Mouse (Mus musculus) ovary, adult 18-20 months (tissue): ENCODE data around the gene Fgfr2.
"Not testable (repeated sequence)": the region's sequence is repeated elsewhere in the genome, so short reads cannot be mapped to it uniquely, and the experiment has no call there.

Experiments
- DNase-seq: peaks from one replicate; pipeline ENCODE4 v3.0.0; 2022; ENCODE audit warnings: low spot score, mixed read lengths

The Fgfr2 gene

GRCm38 (mm10) chr7:130479003-130479402, 2644.1 kb downstream of the Fgfr2 start:
- DNase-seq = not testable (repeated sequence)

DNA sequence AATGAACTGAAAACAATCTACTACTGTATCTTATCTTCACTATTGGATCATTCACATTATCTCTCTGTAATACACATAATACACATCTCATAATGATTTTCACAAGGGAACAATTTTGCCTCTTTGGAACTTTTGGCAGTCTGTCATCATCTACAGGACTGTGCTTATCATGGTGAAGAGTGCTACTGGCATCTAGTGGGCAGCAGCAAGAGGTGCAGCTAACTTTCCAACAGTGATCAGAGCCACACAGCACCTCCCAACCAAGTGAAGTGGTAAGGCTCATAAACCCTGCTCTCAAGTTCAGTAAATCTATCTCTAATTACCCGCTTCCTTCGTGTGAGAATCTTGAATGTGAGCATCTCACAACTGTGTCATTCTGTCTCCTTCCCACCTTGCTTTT, 2647.2 kb downstream of the Fgfr2 start:
- peak; percentile 10 for DNase-seq

DNA sequence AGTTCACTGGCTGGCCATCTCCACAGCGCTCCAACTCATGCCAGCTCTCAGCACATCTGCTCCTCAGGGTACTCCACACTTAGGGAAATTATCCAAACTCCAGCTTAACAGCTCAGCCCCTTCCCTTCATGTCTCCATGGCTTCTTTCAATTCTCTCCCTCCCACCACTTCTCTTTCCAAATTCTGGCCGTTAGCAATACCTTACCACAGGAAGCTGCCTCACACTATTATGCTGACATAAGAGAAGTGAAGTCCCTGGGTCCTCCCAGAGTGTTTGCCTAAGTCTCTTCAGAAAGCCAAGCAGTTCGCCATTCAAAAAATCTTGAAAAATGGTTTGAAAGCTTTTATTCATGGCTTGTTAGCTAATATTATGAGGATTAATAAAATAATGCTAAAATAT, 2649.3 kb downstream of the Fgfr2 start:
- DNase-seq = no peak

GRCm38 (mm10) chr7:130472683-130473082, 2650.5 kb downstream of the Fgfr2 start:
- DNase-seq = no peak

DNA sequence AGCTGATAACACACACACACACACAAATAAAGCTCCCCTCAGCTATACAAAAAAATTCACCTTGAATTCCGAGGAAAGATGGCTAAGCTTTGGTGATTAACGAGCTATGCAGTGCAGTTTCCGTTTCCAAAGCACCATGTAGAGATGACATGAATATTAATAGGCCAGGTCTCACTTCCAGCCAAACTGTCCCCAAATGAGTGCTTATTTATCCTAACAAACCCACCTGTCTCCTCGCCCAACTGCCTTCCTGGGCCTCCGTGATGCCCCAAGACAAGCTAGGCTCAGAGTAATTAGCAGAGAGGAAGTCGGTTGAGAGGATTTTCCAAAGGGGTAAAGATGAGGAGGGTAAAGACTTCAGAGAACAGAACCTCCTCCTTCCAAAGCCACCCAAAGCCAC, 2652.1 kb downstream of the Fgfr2 start:
- DNase-seq = no peak

DNA sequence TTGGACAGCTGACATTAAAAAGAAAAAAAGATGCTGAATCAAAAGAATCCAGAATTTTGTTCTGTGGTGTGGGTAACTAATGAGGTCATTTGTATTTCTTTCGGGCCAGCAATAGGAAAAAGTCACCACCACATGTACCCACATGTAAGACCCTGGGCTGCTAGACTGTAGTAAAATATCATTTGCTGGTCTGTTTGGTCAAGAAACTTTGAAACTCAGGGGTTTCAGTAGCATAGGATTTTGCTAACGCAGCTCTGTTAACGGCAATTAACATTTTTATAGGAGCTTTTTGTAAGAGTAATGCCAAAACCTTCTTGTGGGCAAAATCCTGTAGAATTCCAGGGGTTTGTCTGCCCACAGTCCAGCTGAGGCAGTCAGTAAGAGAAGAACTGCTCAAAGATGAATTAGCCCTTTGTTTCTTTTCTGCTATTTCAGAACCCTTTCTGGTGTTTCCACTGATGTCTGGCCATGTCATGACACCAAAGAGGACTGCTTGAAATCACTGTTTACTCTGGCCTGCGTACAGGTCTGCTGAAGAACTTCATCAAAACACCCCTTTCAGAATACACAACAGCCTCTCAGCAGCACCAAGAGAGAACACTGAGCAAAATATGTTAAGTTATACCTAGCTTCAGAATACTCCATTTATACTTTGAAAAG, 2667.4 kb downstream of the Fgfr2 start:
- no peak for DNase-seq

- DNase-seq = no peak
Measured at GRCm38 (mm10) chr7:130454226-130454625, 2668.9 kb downstream of the Fgfr2 start.

- DNase-seq = no peak
Measured at GRCm38 (mm10) chr7:130435776-130436175, 2687.4 kb downstream of the Fgfr2 start.

DNA sequence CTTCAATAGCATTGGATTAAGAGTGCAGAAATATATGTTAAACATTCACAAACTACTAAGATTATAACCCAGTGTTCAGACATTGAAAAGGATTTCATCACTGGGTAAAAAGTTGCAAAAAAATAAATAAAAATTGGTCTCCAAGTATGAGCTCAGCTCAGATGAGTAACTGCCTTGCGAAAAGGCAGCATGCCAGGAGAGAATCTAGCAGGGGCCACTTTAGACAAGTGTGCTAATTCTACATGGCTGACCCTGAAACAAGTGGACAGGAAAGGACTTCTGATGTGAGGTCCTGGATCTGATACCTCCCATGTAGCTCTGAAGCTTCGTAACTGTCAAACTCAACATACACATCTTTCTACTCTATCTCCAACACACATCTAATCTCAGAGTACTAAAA, 2691.0 kb downstream of the Fgfr2 start:
- DNase-seq = no peak

- DNase-seq = no peak
Measured at GRCm38 (mm10) chr7:130426586-130426985, 2696.6 kb downstream of the Fgfr2 start.

GRCm38 (mm10) chr7:130425991-130426390, 2697.2 kb downstream of the Fgfr2 start:
- no peak for DNase-seq

DNA sequence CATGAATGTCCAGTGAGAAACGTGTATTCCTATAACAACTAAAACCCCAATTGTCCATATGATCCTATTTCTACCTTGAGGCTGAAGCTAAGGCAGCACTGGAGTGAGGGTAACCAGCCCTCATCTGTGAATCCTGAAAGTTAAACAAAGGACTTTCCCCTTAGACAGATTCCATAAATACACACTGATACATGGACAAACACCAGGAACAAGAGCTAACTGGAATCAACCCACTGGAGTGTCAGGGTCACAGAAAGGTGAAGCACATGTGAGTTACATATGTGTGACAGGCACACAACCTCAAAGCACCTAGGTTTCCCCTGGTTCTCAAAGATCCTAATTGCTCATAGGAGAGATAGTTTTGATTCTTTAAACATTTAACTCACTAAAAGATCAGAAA, 2703.2 kb downstream of the Fgfr2 start:
- no peak for DNase-seq

- no peak for DNase-seq
Measured at GRCm38 (mm10) chr7:130407622-130408021, 2715.5 kb downstream of the Fgfr2 start.

DNA sequence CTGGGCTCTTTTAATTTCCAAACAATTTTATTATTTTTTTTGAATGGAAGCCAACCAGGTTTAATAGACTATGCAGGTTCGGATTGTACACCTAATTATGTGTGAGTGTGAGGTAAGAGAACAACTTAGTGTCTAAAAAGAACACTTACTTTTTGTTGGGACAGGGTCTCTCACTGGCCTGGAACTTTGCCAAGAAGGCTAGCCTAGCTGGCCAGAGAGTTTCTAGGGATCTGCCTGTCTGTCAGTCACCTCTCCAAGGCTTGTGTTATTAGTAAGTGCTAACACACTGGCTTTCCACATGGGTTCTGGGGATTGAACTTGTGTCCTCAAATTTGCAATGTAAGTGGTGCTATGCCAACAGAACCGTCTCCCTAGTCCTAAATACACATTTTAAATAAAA, 2719.8 kb downstream of the Fgfr2 start:
- no peak for DNase-seq

- DNase-seq = no peak
Measured at GRCm38 (mm10) chr7:130394697-130395096, 2728.5 kb downstream of the Fgfr2 start.

DNA sequence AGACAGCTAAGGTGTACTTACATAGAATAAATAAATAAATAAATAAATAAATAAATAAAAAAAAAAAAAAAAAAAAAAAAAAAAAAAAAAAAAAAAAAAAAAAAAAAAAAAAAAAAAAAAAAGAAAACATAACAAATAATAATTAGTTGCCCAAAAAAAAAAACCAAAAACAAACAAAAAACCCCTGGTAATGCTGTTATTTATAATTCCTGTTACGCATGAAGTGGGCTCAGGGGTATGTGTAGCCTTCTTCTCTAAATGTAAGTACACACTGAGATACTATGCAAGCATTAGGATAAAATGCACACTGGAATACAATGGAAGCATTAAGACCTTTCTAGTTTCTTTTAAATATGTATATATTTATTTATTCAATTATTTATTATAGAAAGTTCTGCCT, 2733.1 kb downstream of the Fgfr2 start:
- not testable (repeated sequence) for DNase-seq

DNA sequence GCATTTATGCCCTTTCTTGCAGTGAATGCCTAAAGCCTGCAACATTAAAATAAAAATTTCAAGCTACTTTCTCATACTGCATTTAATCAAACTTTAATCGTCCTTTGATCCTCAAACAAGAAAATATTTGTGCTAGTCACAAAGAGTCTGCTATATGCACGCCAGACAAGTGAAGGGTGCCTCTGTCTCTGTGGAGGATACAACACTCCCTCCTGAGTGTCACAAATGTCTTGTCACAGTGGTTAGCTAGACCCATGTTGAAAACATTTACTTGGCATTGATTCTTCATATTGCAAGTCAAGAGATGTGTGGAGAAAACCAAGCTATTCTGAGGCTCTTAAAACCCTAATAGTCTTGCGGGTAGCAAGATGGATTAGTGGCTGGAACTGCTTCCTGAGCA, 2736.8 kb downstream of the Fgfr2 start:
- no peak for DNase-seq

- DNase-seq = no peak
Measured at GRCm38 (mm10) chr7:130385732-130386294, 2737.3 kb downstream of the Fgfr2 start.

GRCm38 (mm10) chr7:130382126-130382525, 2741.0 kb downstream of the Fgfr2 start:
- DNase-seq = no peak

DNA sequence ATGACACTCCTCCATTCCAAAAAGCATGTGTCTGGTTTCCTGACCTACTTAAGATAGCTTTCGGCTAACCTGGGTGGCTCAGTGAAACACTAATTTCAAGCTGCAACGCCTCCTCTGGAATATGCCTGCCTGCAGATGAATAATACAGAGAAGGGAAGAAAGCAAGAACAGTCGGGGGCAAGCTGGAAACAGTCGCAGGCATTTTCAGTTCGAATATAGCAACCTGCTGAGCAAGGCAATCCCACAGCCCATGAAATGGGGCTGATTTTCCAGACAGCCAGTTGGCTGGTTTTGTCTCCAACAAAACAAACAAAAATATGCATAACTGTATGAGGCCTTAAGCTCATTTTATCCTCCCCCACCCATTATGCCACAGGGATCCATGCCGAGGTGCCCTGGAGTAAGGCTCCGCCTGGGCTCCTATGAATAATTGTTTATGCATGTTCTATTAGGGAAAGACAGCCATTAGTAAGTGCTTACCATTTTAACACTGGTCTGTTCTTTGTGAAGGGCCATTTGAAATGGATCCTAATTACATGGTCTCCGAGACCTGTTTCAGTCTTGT, 2741.7 kb downstream of the Fgfr2 start:
- DNase-seq = no peak

- DNase-seq = no peak
Measured at GRCm38 (mm10) chr7:130380769-130381355, 2742.3 kb downstream of the Fgfr2 start.

- no peak for DNase-seq
Measured at GRCm38 (mm10) chr7:130380367-130380766, 2742.8 kb downstream of the Fgfr2 start.

DNA sequence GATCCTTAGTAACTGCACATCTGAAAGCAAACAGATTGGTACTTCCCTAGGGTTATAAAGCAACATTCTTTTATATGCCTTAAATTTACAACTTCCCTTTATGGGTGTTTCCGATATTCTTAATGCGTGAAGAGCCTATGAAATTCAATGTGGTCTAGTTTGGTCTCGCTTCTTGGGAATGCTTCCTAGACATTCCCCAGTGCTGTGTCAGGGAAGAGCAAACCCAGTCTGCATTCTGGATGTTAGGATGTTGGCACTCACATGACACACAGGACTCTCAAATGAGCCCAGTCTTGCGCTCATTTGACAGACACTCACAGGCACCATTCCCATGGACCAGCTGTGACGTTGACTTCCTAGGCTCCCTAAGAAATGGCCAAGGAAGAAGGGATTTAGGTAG, 2743.3 kb downstream of the Fgfr2 start:
- no peak for DNase-seq
